8 mouse cellular contexts compared by ENCODE assay signal in genomic region chr6:72989028-72989736, GRCm38 (mm10). TPM values are rescaled to one million over a fixed set of nuclear protein-coding genes. Genes with fewer than 3 reads are reported as not detected.
DNase-seq lines count a peak whose midpoint lies in the region; ATAC-seq lines count a peak whose summit lies in the region.

No protein-coding gene starts in this region.

- intact Hi-C loops in gastrocnemius, postnatal 36 days (cut with DNase I), result no loop called here

- H3K4me2 ChIP-seq in forebrain, embryonic 11.5 days (ENCODE audit: low read depth, low read length, severe bottlenecking), result no peak overlapping the region
- H3K4me2 ChIP-seq in heart, embryonic 11.5 days, result no peak overlapping the region

- no peaks in the 10 kb centered on the region for H3K27me3 ChIP-seq in forebrain, embryonic 11.5 days (ENCODE audit: control insufficient read depth, insufficient read depth, low read length)
- H3K27me3 ChIP-seq in heart, embryonic 11.5 days (ENCODE audit: control insufficient read depth, insufficient read depth, low read length), result no peaks in the 10 kb centered on the region

- H3K36me3 ChIP-seq in forebrain, embryonic 11.5 days (ENCODE audit: control insufficient read depth, insufficient read depth, low read length), result no peaks in the 10 kb centered on the region
- H3K36me3 ChIP-seq in heart, embryonic 11.5 days (ENCODE audit: control insufficient read depth, insufficient read depth, low read length), result no peaks in the 10 kb centered on the region

- no peak overlapping the region for H3K9ac ChIP-seq in forebrain, embryonic 11.5 days (ENCODE audit: low read length)
- no peak overlapping the region for H3K9ac ChIP-seq in heart, embryonic 11.5 days (ENCODE audit: low read depth, low read length)

- H3K4me1 ChIP-seq in forebrain, embryonic 11.5 days (replicated peaks; ENCODE audit: control insufficient read depth, insufficient read depth, low read length), result no peaks in the 10 kb centered on the region
- no peaks in the 10 kb centered on the region for H3K4me1 ChIP-seq in heart, embryonic 11.5 days (ENCODE audit: control insufficient read depth, insufficient read depth, low read length)

- WGBS in forebrain, embryonic 11.5 days, result 23% methylated on average over 7 of the region's 7 CpGs
- WGBS in heart, embryonic 11.5 days (ENCODE audit: insufficient replicate concordance), result 40% methylated on average over 7 of the region's 7 CpGs

- no peak overlapping the region for H3K27ac ChIP-seq in forebrain, embryonic 11.5 days (ENCODE audit: low read depth, low read length)
- H3K27ac ChIP-seq in heart, embryonic 11.5 days (ENCODE audit: low read depth, low read length), result no peak overlapping the region

- H3K4me3 ChIP-seq in forebrain, embryonic 11.5 days (ENCODE audit: low read depth, low read length), result no peak overlapping the region
- no peak overlapping the region for H3K4me3 ChIP-seq in heart, embryonic 11.5 days (ENCODE audit: low read depth, low read length)

- no peaks in the 10 kb centered on the region for H3K9me3 ChIP-seq in forebrain, embryonic 11.5 days (ENCODE audit: control insufficient read depth, low read length)
- no peaks in the 10 kb centered on the region for H3K9me3 ChIP-seq in heart, embryonic 11.5 days (replicated peaks; ENCODE audit: control insufficient read depth, low read length)

- DNase-seq in heart, postnatal 4 days, result peak; percentile 38
- DNase-seq in heart, adult 11 months, result no peak
- peak; percentile 53 for DNase-seq in R1 (ENCODE audit: low read depth, low spot score)
- peak; percentile 58 for DNase-seq in forebrain, embryonic 11.5 days (ENCODE audit: low spot score)
- DNase-seq in frontal cortex, postnatal 10 days (ENCODE audit: low spot score in 2 of 2), result no peak
- no peak for DNase-seq in gastrocnemius, postnatal 36 days

- ATAC-seq in forebrain, embryonic 11.5 days (replicated peaks; ENCODE audit: low FRiP score), result peak; percentile 78
- peak; percentile 41 for ATAC-seq in megakaryocyte progenitor cell, adult 5-6 weeks (replicated peaks; ENCODE audit: poor library complexity)
- no peak for ATAC-seq in heart, embryonic 11.5 days (replicated peaks; ENCODE audit: insufficient number of reproducible peaks, low FRiP score, low TSS enrichment)

RNA-seq across cellular contexts. Expression of gene Tmsb10, which starts 30.6 kb away (rescaled TPM):
- 100 to 1,000 TPM; 848 to 855 TPM for total RNA-seq in heart, postnatal 4 days (2021)
- 2,631 and 2,769 TPM in 2 replicates for polyA plus RNA-seq in forebrain, embryonic 11.5 days (2014; fragmentation: Nextera tagmentation; extraction: Ambion mirVana)
- total RNA-seq in megakaryocyte progenitor cell, adult 5-6 weeks (2015), result 582 and 635 TPM in 2 replicates
- 351 and 372 TPM in 2 replicates for total RNA-seq in megakaryocyte progenitor cell, adult 5-6 weeks (2017)
- polyA plus RNA-seq in heart, embryonic 11.5 days (2014; fragmentation: Nextera tagmentation; extraction: Ambion mirVana), result 1,975 and 2,031 TPM in 2 replicates
- total RNA-seq in gastrocnemius, postnatal 36 days (2021), result 10 to 100 TPM; 61.2 to 79.8 TPM

Comparison
In these comparisons a context has a peak if more than half of its experiments do, and no peak if none do; other contexts are left out.
1. DNase-seq: peak in heart, postnatal 4 days (single experiment), R1 (single experiment) and forebrain, embryonic 11.5 days (single experiment); none in heart, adult 11 months (single experiment), frontal cortex, postnatal 10 days (0 of 2) and gastrocnemius, postnatal 36 days (0 of 2).
2. RNA of gene Tmsb10, which starts 30.6 kb away (total RNA-seq): 848 to 855 TPM in heart, postnatal 4 days and 351 to 635 TPM in megakaryocyte progenitor cell, adult 5-6 weeks; 61.2 to 79.8 TPM in gastrocnemius, postnatal 36 days; every median in the first group is over 4 times any median in the second.